Mouse (Mus musculus) lung, postnatal 36 days (tissue): Measurements from ENCODE around the gene Batf2.

Source experiments
- DNase-seq: peaks from one replicate; pipeline ENCODE4 v3.0.0; 2022; ENCODE audit warnings: mixed read lengths

Batf2 gene

DNA sequence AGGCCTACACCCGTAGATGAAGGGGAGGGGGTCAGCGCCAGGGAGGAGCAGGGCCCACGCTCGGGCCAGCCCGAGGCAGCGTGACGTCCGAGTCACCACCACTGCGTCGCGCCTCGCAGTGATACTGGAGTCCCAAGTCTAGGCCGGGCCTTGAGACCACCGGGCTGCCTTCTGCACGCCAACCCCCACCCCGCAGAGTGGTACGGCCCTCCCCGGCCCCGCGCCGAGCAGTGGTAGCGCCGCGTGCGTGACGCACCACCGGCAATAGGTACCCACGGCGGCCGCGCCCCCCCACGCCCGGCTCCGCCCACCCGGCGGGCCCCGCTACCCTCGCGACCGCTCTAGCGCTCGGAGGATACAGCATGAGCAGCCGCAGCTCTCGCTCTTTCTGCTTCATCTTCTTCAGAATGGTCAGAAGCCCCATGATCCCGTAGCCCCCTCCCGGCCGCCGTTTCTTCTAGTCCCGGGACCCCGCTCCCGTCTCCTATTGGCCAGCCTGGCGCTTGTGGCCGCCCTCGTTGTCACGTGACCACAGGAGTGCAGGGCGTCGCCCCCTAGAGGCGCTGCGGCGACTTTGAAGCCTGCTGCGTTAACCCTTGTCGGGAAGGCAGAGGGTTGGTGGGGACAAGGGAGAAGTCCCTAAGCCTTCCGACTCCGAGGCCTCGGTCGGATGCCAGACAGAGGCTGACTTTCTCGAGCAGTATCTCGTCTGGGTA lies at the start of gene Batf2:
Gene Batf2 (plus strand): TSS at position 306 of the 716 bp plus-strand sequence.
- peak; percentile 94 for DNase-seq

GRCm38 (mm10) chr19:6094119-6094518 lies 46.7 kb upstream of the Batf2 start, which contains the start of gene AC131692.1:
AC131692.1 (plus strand) TSS chr19:6094419.
- DNase-seq: no peak

DNA sequence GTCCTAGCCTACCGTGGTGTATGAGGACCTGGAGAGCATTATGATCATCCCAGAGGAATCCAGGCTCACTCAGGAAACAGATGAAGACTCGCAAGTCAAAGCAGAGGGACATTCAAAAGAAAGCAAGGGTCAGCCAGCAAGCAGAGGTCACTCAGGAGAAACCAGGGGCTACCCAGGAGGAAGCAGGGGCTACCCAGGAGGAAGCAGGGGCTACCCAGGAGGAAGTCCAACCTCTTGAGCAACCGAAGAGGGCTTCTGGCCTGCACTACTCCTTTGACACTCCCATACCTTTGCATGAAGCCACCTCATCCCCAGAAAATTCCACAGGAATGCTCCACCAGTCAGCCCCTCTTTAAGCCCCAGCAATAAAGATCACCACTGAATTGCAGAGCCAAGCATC lies 42.9 kb upstream of the Batf2 start:
- no peak for DNase-seq

DNA sequence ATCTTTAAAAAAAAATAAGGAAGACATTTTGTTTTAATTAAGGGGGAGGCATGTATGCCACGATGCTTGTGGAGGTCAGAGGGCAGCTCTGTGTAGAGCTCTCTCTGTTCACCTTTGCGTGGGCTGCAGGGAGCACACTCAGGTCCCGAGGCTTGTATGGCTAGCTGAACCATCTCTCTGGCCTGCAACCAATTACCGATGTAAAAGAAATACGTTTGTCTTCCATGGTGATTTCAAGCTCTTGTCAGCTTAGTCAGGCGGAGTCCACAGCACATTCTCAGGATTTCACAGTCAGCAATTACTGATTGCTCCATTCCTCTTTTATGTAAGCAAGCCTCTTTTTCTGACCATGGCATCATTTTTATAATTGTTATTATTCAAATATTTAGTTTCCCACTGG lies 39.6 kb upstream of the Batf2 start:
- no peak for DNase-seq

DNA sequence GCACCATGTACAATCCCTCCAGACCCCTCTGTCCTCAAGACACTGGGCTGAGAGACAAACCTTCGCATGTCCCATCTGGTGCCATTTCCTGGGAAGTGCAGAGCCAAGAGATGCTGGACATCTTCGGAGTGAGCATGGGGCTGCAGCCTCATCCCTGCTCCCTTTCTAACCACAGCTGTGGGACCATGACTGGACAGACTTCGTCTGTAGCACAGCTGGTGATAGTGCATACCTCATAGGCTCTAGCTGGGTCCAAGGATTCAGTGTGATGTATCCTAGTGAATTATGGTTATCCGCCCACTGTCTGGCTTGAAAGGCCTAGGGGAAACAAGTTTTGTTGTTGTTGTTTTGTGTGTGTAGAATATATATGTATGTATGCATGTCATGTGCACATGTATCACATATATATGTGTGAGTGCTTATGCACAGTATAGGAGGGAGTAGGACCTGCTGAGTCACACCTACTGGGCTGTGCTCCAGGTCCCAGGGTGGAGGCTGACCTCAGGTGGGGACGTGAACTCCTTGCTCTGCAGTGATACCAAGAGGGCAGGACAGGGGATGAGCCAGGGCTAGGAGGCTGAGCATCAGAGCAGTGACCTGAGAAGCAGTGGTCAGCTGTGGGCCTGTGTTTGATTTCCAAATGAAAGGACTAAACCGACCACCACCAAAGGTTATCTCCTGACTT lies 38.5 kb upstream of the Batf2 start:
- no peak for DNase-seq

DNA sequence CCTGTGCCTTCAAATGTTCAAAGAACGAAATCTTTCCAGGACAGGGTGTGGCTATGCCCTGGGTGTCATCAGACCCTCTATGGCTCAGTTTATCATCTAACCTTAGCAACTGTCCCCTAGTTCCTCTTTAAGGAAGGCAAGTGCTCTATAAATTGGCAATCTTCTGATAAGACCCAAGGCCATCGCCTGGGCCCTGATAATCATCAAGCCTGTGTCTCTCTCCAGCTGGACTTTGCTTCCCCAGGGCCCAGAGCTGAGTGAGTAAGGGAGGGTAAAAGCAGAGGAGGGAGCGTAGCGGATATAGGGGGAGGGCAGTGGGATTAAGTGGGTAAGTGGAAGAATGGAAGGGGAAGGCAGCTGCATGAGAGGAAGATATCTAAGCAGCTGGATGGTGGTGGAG lies 36.3 kb upstream of the Batf2 start:
- no peak for DNase-seq

DNA sequence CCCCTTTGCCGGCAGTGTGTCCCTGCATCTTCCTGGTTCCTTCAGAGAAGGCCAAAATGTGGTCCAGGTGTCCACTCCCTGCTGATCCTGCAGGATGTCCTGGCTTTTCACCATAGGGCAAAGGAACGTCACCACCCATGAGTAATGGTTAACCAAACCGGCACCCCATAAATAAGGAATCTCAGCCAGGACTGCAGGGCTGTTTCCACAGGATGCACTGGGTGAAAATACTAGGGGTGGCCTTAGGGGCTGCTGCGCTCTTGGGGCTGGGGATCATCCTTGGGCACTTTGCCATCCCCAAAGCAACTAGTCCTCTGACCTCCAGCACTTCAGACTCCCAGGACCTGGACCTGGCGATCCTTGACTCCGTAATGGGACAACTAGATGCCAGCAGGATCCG lies 35.2 kb upstream of the Batf2 start, which contains the start of gene Naaladl1:
Gene Naaladl1 (plus strand): TSS at position 197 of the 400 bp plus-strand sequence.
- DNase-seq: no peak

- no peak for DNase-seq
Measured at GRCm38 (mm10) chr19:6113116-6113515, 27.7 kb upstream of the Batf2 start.

DNA sequence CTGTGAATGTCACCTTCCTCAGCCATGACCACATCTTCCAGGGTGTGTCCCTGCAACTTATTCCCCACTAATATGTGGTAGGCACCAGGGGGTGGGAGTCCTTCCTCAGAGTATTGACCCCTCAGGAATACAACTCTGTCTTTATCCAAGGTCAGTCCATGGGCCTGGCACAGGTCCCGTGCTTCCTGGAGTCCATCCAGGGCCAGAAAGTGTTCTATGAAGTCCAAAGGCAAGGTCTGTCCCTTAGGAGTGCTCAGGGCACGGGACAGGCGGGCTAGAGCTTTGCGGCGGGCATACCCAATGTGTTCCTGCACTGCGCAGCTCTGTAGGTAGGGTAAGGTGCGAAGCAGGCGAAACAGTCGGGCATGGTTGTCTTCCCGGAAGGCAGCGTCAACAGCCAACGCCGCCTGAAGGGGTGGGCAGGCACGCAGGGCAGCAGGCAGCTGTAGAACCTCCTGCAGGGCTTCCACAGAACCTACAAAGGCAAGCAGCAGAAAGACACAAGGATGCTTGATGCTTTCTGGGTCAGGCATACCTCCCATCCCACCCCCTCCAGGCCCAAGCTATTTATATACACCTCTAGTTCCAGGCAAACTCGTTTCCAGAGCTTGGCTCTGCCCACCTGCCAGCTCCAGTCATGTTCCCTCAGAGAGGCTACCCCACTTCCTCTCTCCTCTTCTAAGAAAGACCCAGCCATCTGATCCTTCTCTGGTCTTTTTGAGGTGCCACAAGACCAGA lies 24.5 kb upstream of the Batf2 start:
- no peak for DNase-seq

DNA sequence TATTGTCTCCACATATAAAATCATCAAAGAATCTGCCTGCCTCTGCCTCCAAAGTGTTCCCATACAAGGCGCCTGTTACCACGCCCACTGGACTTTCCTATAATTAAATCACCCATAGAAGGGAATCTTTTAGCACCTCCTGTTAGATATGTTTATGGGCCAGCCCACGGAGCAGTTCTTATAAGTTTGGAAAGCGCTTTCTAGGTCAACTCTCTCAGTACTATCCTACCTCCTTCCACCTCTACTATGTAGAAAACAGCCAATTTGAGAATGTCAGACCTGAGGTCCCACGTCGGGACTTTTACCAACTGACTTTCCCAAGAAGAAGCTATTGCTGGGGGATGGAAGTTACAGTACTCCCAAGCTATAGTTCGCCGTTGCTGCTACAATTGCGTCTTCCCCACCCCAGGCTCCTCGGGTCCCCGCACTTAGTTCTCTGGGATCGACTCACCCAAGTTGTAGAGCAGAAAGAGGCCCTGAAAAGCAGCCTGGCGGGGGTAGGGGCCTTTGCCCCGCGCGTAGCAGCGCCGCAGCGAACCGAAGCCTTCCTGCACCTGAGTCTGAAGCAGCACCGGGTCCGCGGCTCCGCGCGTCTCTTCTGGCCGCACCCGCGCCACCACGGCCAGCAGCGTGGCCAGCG lies 23.3 kb upstream of the Batf2 start:
- no peak for DNase-seq

GRCm38 (mm10) chr19:6117986-6118676 lies 22.7 kb upstream of the Batf2 start, which contains the start of gene Sac3d1:
Sac3d1 (minus strand) TSS chr19:6118650.
- peak; percentile 95 for DNase-seq

- no peak for DNase-seq
Measured at GRCm38 (mm10) chr19:6118677-6119185, 22.1 kb upstream of the Batf2 start.

- DNase-seq: no peak
Measured at GRCm38 (mm10) chr19:6121761-6122160, 19.0 kb upstream of the Batf2 start.

GRCm38 (mm10) chr19:6123330-6123729 lies 17.5 kb upstream of the Batf2 start:
- DNase-seq: no peak

DNA sequence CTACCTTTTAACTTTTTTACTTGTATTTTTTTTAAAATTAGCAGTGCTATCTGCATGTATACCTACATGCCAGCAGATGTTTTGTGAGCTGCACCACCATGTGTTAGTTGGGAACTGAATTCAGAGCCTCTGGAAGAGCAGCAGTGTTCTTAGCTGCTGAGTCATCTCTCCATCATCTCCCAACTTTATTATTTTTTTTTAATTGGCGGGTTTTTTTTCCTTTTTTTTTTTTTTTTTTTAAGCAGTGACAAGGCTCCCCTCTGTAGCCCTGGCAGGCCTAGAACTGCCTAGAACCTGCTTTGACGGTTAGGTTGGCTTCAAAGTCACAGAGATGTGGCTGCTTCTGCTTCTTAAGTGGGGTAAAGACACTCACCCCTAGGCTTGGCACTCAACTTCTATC lies 15.9 kb upstream of the Batf2 start:
- DNase-seq: no peak

- peak; percentile 86 for DNase-seq
Measured at GRCm38 (mm10) chr19:6126289-6126688, 14.5 kb upstream of the Batf2 start.

GRCm38 (mm10) chr19:6126789-6127580 lies 13.8 kb upstream of the Batf2 start:
- DNase-seq: no peak

DNA sequence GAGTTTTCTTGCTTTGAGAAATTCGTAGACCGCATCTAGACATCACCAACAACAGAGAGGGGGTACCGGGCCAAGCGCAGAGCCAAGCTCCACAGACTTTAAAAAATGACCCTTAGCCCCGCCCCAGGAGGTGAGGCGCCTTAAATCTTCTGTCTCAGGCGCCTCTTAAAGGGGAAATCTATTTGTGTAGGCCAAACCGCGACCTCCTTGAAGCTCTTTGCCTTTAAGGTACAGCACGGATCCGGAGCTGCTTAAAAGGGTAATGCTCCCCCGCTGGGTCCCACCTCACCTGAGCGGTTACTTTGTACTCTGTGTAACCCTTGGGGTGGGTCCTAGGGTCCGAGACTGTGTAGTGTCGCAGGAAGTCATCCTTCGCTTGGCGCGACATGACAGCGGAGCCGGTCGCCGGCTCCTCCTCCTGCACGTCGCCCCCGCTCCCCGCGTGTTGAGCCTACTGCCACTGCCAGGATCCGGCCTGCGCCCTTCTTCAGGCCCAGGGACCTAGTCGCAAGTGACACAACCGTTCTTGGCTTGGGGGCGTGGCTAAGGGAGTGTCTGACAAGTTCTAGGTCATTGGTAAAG lies 12.9 kb upstream of the Batf2 start, which contains the start of gene Snx15:
Gene Snx15 (minus strand): TSS at position 545 of the 582 bp plus-strand sequence.
- DNase-seq: peak; percentile 99

- peak; percentile 25 for DNase-seq
Measured at GRCm38 (mm10) chr19:6130414-6131128, 10.2 kb upstream of the Batf2 start.
